Mouse (Mus musculus) left cerebral cortex, postnatal 14 days (tissue): Measurements from ENCODE around the gene Nedd9. TPM values are rescaled to one million over a fixed set of nuclear protein-coding genes. Genes with fewer than 3 reads are reported as not detected.
A peak's percentile ranks its signal among the peaks of the same experiment; 100 is the strongest.

Source experiments
- DNase-seq, 2 experiments: peaks; one replicate each; pipeline ENCODE4 v3.0.0; 2021 to 2022; ENCODE audit warnings: low spot score in 2 of 2, mixed read lengths in 1 of 2
- intact Hi-C: fragments of 180-260 bp; cut with DNase I; formaldehyde crosslinking; loops from one replicate; pipeline ENCODE4 v1.15.1; 2025
- total RNA-seq, 2 experiments: library from RNA; stranded (reverse); gene quantifications; 2 replicates each; pipeline ENCODE4 v1.2.3; 2021

Nedd9 gene
- total RNA-seq, 2 experiments from 2014 or later = 9.6 to 13.2 TPM

DNA sequence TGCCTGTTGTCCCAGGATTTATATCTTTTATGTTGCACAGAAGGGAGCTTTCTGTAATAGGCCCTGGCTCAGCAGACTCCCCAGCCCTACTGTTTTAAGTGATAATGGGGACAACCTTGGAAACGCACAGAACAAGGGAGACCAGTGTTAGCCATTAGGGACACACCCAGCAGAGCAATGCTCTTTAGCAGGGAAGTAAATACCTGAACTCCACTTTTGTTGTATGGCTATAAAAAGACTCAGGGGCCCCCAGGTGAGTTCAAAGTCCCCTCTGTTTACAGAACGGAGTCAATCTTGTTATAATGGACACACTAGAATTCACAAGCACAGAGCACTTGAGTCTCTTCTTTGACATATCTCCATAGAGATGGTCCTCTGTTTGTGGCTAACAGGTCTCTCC is 28.5 kb downstream of the Nedd9 start:
- intact Hi-C loops = no loop called here
- no peak for DNase-seq

DNA sequence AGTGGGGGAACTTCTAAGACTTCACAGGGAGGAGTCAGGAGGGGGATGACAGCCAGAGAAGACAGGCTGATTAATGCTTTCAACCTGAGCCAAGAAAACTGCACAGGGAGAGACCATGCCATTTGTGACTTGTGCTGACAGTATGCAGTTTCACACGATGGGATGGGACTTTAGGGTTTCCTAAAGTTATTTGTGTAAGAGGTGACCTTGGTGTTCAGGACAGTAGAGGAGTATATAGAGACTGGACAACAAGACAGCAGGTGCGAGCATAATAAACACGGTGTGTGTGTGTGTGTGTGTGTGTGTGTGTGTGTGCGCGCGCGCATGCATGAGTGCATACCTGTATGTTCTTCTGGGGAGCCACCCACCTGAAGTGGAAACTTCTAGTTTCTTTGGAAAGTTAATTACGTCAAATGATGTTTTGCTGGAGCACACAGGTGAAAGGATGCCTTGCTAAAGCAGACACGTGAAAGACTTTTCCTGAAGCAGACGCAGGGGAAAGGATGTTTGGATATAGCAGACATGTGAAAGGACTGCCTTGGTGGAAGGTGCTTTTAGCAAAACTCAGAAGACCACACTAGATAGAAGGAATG is 29.3 kb downstream of the Nedd9 start:
- DNase-seq = no peak
- intact Hi-C loops = no loop called here

DNA sequence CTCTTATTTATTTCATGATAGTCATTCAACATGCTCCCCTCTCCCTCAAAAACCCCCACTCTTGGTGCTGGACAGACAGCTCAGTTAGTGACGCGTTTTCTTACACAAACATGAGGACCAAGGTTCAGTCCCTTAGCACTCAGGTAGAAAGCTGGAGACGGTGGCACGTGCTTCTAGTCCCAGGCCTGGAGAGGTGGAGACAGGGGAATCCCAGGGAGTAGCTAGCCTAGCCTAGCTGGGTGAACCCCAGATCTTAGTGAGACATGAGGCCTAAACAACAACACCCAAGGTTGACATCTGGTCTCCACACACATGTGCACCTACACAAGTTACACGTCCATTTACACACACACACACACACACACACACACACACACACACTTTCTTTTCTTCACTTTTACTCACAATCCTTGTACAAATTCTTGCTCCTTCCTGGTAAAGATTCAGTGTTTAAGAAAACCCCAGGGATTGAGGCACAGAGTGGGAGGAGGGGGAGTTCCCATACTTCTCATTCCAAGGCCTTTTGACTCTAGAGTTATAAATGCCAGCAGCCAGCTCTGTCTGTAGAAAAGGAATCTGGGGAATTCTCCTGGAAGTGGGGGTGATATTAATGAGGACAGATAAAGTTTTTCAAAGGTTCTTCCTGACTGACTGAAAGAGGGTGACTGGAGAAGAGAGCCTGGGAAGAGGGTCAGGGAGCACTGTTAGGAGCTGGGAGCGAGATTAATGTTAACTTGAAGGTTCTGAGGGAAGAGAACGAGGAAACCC is 29.9 kb downstream of the Nedd9 start:
- intact Hi-C loops = no loop called here
- no peak for DNase-seq

DNA sequence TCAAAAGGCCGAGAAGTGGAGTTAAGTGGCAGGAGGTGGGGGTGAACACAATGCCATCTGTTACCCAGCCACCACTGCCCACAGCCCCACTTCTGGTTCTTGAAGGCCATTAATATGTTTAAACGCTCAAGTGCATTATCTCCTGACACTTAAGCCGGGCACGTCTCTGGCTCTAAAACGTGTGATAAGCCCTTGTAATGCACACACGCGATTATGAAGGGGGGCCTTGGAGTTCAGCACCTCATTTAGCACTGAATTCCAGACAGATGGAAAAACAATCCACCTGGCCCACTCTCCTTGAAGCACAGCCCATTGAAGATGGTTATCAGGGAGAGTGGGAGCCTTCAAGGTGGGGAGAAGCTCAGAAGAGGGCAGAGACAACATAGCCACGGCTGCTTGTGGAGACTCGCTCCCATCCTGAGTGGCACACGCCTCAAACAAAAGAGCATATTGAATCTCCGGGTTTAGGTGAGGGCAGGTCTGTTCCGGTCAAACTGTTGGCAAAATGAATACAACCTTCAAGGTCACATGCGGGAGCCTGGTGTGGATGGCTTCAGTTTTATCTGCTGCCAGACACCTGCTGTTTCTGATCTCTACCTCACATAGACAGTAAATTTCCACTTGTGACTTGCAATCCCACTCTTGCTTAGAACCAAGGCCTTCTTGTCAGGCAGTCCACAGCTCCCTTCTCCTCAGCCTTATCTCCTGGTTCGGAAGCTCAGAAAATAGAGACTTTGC is 30.7 kb downstream of the Nedd9 start:
- intact Hi-C loops = no loop called here

DNA sequence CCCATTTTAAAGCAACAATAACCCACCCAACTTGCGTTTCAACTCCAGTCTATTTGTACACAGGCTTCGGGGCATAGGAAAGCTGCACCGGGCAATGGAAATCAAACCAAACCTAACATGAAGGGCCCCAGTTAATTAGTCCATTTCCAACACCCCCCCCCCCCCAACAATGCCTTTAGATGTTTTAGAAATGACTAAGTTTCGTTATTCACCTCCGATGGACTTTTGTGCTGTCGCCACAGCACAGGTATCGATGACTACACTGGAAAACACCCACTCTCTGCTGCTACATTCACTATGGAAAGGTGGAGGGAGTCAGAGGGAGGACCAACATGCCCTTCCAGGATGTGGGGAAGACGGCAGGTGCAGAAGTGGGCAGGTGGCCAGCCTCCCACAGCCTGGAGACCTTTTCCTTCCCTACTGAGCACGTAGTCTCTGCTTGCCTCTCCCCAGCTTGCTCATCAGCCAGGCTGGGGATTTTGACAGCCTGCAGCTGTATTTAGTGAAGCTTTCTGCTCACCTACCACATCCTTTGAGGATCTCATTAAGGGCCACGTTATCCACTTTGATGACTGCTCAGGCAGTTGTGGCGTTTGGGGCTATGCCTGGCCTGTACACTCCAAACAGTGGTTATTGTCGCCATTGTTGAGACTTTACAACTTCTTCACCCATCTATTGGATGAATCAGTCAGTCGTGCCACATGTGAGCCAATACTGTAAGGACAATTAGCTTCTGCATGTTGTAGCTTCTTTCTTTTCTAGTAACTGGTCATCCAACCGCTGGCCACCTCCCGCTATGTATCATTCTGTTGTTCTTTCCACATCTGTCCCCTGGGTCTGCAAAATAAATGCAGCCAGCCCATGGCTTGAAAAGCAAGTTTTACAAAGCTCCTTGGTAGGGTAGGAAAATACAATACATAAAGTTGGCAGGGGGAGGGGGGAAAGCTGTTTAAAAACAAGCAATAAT is 33.7 kb downstream of the Nedd9 start:
- intact Hi-C loops = no loop called here
- DNase-seq = no peak

More for the DNA sequence above, 30.7 kb downstream of the Nedd9 start:
- DNase-seq = no peak

DNA sequence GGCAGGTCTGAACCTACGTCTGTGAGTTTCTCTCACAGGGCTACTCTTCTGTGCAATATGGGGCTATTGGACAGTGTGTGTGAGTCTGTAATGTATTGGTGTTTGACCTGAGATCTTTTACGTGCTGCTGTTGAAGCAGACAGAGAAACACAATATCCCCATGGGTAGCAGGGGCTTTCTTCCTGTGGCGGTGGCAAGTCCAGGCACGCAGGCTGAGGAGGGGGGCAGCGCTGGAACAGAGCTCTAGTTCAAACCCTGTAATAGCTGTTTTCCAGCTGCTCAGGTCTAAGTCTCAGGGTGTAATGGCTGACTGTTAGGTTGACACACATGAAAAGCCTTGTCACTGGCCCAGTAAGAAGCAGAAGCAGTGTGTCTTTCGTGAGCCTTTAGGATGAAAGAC is 36.3 kb downstream of the Nedd9 start:
- intact Hi-C loops = no loop called here

DNA sequence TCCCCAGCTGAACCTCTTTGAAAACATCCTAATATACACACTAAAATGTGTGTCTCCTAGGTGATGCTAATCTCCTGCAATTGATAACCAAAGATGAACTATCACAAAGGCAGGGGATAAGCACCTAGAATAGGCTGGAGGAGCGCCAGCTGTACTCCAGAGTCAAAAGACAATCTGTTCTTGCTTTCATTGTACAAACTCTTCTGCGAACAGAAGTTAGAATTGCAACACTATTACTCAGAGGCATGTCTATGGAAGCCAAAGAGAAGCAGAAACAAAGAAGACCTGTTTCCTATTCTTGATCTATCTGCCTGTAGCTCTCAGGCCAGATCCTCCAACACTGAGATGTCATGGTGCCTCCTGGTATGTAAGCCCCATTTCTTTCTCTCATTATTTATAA is 38.0 kb downstream of the Nedd9 start:
- no peak for DNase-seq
- intact Hi-C loops = no loop called here

More for the DNA sequence above, 36.3 kb downstream of the Nedd9 start:
- DNase-seq = no peak

DNA sequence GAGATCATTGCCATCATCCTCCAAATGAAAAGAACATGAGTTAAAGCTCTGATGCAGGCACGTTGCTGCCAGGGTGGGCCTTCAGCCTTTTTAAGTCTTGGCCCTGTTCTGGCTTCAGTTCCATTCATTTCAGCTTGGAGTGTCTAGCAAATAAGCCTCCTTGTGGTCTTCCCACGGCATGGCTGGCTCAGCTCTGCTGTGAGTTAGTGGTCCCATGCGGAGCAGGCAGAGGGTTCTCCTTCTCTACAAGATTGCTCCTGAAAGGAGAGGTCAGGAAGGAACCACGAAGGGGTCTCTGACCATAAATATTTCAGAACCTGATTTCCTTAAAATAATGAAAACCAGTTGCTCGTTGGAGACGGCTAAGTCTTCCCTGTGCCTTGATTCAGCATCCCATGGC is 40.0 kb downstream of the Nedd9 start:
- intact Hi-C loops = no loop called here
- no peak for DNase-seq

DNA sequence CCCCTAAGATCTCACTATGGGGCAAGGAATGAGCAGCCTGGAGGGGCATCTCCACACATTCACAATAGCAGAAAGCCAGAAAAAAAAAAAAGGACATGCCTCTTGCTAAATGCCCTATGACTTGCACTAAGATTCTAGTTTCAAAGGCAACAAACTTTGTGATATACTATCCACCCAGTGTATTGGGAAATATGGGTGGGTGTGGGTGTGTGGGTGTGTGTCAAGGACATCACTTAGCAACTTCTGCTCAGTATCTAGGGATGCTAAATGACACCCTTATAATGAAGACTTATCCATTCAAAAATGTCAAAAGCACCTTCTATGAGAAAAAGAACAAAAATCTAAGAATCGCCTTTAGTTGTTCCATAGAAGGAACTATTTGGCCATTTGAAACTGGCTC is 40.6 kb downstream of the Nedd9 start:
- DNase-seq = peak in 1 of 2 experiments; percentile 29
- intact Hi-C loops = no loop called here

DNA sequence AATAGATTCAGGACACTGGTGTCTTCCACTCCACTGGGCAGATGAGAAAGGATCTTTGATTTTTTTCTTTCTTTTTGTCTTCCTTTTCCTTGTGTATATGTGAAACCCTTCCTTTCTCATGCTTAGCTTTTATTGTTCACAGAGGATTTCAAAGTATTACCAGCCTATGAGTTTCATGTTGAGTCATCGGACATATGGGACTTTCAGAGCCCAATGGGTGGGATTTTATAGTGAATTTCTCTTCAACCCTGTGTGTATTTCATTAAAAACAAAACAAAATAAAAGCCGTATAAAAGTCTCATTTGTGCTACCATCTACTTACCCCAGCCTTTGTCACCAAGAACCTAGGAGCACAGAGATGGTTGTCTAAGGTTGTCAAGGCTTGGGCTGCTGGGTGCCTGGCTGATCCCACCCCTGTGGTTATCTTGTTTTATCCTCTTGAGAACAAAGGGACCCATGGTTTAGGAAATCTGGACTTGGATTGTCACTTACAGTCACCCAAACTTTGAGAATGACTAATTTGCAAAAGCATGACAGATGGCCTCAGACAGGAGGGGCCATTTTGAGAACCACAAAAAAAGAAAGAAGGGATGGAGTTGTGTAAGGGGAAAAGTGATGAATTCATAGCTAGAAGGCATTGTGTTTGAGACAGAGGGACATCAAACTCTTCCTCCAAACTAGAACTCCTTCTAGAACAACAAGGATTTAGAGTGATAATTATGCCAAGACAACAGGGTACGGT is 41.9 kb downstream of the Nedd9 start:
- intact Hi-C loops = no loop called here
- DNase-seq = no peak

DNA sequence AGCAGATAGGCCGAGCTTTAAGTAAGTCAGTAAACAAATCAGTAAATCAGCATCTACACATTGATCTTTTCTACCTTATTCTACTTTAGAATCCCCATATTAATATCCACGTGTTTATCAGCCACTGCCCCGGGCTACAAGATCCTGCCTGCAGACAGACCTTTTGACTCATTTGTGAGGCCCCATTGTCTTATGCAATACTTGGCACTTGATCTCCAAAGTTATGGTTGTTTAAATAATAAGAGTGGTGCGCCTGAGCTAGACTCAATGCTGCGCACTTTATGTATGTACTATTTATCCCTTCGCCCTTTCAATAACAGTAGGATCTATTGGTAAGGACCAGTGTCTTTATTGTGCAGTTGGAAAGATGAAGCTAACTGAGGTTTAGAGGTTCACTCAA is 42.9 kb downstream of the Nedd9 start:
- intact Hi-C loops = no loop called here

DNA sequence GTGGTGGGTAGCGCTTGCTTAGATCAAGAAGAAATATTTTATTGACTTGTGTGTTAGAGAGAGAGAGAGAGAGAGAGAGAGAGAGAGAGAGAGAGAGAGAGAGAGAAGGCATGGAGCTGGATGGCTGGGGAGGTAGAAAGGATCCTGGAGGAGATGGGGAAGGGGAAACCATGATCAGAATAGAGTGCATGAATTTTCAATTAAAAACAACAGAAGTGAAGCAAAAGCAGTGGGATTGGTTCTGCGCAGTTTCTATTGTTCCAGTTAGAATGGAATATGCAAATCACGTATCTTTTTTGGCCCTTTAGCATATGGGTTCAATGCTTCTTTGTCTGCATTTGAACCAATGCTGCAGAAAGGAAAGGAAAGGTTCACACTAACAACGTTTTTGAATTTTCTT is 45.0 kb downstream of the Nedd9 start:
- intact Hi-C loops = no loop called here
- no peak for DNase-seq

More for the DNA sequence above, 42.9 kb downstream of the Nedd9 start:
- no peak for DNase-seq

DNA sequence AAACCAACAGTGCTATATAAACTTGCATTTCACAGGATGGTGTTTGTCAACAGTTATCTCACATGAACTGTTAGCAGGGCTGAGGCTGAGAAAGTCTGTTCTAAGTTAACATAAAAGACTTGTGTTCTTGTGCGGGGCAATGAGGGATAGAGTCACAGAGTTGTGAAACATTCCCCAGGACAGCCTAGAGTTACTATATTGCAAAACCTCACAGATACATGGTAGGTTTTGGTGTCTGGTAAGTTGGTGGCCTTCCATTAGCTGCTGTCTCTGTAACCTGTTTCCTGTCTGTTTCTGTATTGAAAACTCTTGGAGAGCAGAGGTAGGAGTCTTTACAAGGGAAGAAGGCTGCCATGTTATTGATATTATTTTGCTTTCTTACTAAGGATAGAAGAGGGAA is 47.0 kb downstream of the Nedd9 start:
- DNase-seq = no peak
- intact Hi-C loops = no loop called here

DNA sequence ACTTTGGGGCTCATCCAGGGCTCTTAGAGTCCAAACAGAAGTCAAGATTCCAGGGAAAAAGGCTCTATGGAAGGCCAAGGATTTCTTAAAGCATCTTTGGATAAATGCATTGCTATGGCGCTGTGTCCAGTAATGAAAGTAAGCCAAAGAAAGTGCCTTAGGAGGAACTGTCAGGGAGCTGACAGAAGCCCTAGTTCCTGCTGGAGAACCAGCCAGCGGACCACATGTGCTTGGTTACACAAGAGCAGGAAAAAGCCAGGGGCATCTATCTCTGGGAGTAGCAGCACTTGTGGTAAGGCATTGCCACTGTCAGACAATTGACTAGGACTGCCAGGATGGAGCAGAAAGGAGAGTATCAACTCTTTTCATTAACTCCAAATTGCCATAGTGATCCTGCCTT is 49.8 kb downstream of the Nedd9 start:
- DNase-seq = no peak
- intact Hi-C loops = no loop called here

DNA sequence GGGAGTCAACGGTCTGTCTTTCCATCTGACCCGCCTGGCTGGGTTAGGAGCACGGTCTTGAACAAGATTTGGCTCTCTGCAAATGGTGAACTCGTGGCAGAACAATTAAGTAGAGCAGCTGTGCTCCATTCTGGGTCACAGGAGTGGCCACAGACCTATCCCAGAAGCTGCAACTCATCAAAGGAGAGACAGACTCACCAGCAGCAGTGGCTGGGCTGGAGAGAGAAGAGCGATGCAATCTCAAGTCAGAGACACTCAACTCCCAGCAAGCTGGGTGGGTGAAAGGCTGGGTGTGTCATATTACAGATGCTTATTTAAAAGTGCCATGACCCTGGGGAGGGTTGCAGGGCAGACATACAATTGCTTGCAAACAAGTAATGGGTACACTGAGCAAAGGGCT is 50.4 kb downstream of the Nedd9 start:
- DNase-seq = no peak
- intact Hi-C loops = no loop called here

DNA sequence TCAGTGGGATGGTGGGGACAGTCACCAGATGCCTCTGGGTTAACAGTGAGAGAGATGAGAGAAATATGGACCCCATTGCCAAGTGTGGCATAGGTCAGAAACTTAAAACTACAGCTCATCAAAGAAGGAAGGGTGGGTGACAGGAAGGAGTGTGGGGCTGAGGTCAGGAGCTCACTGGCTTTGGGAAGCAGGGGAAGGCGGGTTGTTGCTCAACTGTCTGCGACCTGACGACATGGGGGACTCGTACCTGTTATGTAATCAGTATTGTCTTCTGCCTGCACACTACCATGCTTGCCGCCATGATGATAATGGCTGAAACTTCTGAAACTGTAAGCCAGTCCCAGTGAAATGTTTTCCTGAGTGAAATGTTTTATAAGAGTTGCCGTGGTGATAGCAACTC is 54.0 kb downstream of the Nedd9 start:
- no peak for DNase-seq
- intact Hi-C loops = no loop called here

DNA sequence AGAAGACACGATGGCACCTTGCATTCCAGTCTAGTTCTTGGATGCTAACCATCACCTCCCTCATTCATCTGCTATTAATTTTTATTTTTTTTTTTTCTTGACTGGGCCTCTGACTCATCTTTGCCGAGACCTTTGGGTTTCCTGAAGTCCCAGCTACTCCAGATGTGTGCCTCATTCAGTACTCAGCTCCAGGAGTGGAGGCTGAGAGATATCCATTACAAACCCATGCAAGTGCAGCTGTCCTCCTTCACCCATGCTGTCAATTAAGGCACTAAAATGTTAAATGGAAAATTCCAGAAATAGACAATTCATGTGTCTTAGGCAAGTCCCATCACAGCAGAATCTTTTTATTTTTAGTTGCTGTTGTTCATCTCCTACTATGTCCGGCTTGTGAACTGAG is 55.4 kb downstream of the Nedd9 start:
- DNase-seq = no peak
- intact Hi-C loops = no loop called here

DNA sequence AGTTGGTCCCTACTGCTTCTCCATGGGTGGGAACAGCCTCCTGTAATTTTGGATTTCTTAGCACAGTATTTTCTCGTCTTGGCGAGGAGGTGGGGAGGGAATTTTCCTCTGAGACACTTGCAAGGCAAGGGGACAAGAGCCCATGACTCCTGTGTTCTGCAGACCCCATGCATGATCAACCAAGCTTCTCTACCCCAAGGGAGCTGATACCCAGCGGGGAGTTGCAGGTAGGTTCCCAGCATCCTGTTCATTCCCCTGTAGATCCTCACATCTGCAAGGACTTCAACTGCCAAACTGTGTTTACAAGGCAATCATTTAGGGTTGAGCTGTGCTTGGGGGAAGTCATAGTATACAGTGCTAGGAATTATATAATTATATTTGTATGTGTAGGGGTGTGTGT is 60.1 kb downstream of the Nedd9 start:
- intact Hi-C loops = no loop called here
- no peak for DNase-seq

DNA sequence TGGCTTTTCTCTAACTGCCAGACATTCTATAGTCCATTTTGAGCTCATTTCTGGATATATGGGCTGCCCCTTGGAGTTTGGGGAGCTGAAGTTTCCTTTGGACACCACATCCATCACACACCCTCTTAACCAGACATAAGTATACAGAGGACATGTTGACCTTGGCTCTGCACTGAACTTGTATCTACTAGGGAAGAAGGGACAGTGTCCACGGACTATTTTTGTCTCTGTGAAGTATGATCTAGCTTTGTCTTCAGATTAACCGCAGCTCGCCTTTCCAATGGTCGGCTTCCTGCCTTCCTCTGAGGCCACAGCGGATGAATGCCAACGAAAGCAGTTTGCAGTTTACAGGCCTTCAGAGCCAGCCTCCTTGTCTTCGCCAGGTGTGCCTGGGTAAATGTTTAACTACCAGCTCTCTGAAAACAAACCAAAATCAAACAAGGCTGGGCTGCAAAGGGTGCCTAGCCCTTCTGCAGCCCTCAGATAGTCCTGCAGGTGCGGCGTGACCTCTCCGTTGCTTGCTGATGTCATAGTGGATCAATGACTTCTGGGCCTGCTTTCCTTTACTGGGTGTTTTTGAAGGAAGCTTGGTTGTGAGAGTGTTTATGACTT is 63.6 kb downstream of the Nedd9 start:
- intact Hi-C loops = no loop called here
- DNase-seq = no peak
